Mouse (Mus musculus) T-helper 1 cell (primary cell): ENCODE results near the gene Zswim9.

Source experiments
- in situ Hi-C: fragments of 300-600 bp; cut with MboI, MseI; formaldehyde crosslinking; loops from one replicate; pipeline ENCODE4 v1.15.1; 2025; ENCODE audit warnings: high pct_unique_total_duplicates

The Zswim9 gene

GRCm38 (mm10) chr7:13278308-13278891 is at the start of gene Zswim9:
TSS of gene Zswim9 (minus strand) at chr7:13278721.
- in situ Hi-C loops, result loop anchor here (5.0 to 10.0 kb wide), 2 partner anchors 336 to 374 kb away; no protein-coding TSS in a partner anchor

- in situ Hi-C loops, result no loop called here
These were observed 45.8 kb upstream of the Zswim9 start, which contains the start of gene Pla2g4c for GRCm38 (mm10) chr7:13324316-13324715. TSS of gene Pla2g4c (plus strand) at chr7:13324655.

GRCm38 (mm10) chr7:13321424-13321823 is 42.9 kb upstream of the Zswim9 start:
- in situ Hi-C loops, result no loop called here

- in situ Hi-C loops, result no loop called here
These were observed 35.6 kb upstream of the Zswim9 start for GRCm38 (mm10) chr7:13314095-13314597.

GRCm38 (mm10) chr7:13311401-13311800 is 32.9 kb upstream of the Zswim9 start:
- in situ Hi-C loops, result no loop called here

- in situ Hi-C loops, result no loop called here
These were observed 32.1 kb upstream of the Zswim9 start for GRCm38 (mm10) chr7:13310493-13311199.

GRCm38 (mm10) chr7:13309407-13309806 is 30.9 kb upstream of the Zswim9 start:
- in situ Hi-C loops, result no loop called here

- in situ Hi-C loops, result no loop called here
These were observed 24.9 kb upstream of the Zswim9 start for GRCm38 (mm10) chr7:13303372-13303771.

- in situ Hi-C loops, result no loop called here
These were observed 24.3 kb upstream of the Zswim9 start for GRCm38 (mm10) chr7:13302780-13303179.

GRCm38 (mm10) chr7:13301643-13302042 is 23.1 kb upstream of the Zswim9 start:
- in situ Hi-C loops, result no loop called here

- in situ Hi-C loops, result loop anchor here (10.0 kb wide), 1 partner anchor 314 kb away; no protein-coding TSS in a partner anchor
These were observed 20.3 kb upstream of the Zswim9 start for GRCm38 (mm10) chr7:13298821-13299220.

- in situ Hi-C loops, result loop anchor here (10.0 kb wide), 1 partner anchor 313 kb away; no protein-coding TSS in a partner anchor
These were observed 19.1 kb upstream of the Zswim9 start for GRCm38 (mm10) chr7:13297636-13298035.

GRCm38 (mm10) chr7:13295256-13295655 is 16.7 kb upstream of the Zswim9 start:
- in situ Hi-C loops, result loop anchor here (10.0 kb wide), 1 partner anchor 310 kb away; no protein-coding TSS in a partner anchor

GRCm38 (mm10) chr7:13293878-13294855 is 15.6 kb upstream of the Zswim9 start:
- in situ Hi-C loops, result loop anchor here (10.0 kb wide), 1 partner anchor 309 kb away; no protein-coding TSS in a partner anchor

GRCm38 (mm10) chr7:13291370-13291769 is 12.8 kb upstream of the Zswim9 start:
- in situ Hi-C loops, result loop anchor here (10.0 kb wide), 1 partner anchor 307 kb away; no protein-coding TSS in a partner anchor

GRCm38 (mm10) chr7:13290041-13290675 is 11.6 kb upstream of the Zswim9 start:
- in situ Hi-C loops, result loop anchor here (10.0 kb wide), 1 partner anchor 305 kb away; no protein-coding TSS in a partner anchor

- in situ Hi-C loops, result no loop called here
These were observed 10.1 kb upstream of the Zswim9 start for GRCm38 (mm10) chr7:13288621-13289020.

GRCm38 (mm10) chr7:13278957-13279356 is 436 bp upstream of the Zswim9 start:
- in situ Hi-C loops, result loop anchor here (5.0 to 10.0 kb wide), 2 partner anchors 337 to 374 kb away; no protein-coding TSS in a partner anchor

- in situ Hi-C loops, result loop anchor here (5.0 to 10.0 kb wide), 2 partner anchors 336 to 373 kb away; no protein-coding TSS in a partner anchor
These were observed 688 bp downstream of the Zswim9 start for GRCm38 (mm10) chr7:13277833-13278232.

- in situ Hi-C loops, result loop anchor here (5.0 to 10.0 kb wide), 2 partner anchors 335 to 372 kb away; no protein-coding TSS in a partner anchor
These were observed 1.4 kb downstream of the Zswim9 start, which contains the start of gene Lig1 for GRCm38 (mm10) chr7:13277081-13277480. TSS of gene Lig1 (plus strand) at chr7:13277283.
